Mouse (Mus musculus) liver, embryonic 14.5 days (tissue): ENCODE measurements at regions not wholly inside any gene's neighbourhood (a gene's known extent, or its start where the extent isn't known, plus 50 kb on each side); places are given as distances from the start of the nearest gene placed in this dataset.

Source experiments
- ATAC-seq: fragments of 200-750 bp; cut with Nextera tagmentation; 2 replicates; pipeline ENCODE4 v1.8.0; 2017; ENCODE audit warnings: moderate number of reproducible peaks, mild to moderate bottlenecking, moderate library complexity; ENCODE audit not compliant: insufficient read depth
- DNase-seq, 3 experiments: peaks; one replicate each; pipeline ENCODE4 v3.0.0-alpha.2; 2012 to 2013; ENCODE audit warnings: low read depth in 3 of 3, low spot score in 3 of 3
- H3K27ac ChIP-seq: fragments of 300-500 bp; sonication (generic); 2 replicates; pipeline ENCODE4 v1.5.1; 2014; ENCODE audit warnings: moderate library complexity, mild to moderate bottlenecking, control low read depth, inconsistent platforms
- H3K27me3 ChIP-seq: fragments of 300-500 bp; sonication (generic); 2 replicates; pipeline ENCODE4 v1.6.1; 2014; ENCODE audit warnings: mild to moderate bottlenecking, low read length, moderate library complexity; ENCODE audit not compliant: control insufficient read depth, insufficient read depth
- H3K36me3 ChIP-seq: fragments of 300-500 bp; sonication (generic); replicated peaks from 2 replicates; pipeline ENCODE4 v1.6.1; 2014; ENCODE audit warnings: low read depth; ENCODE audit not compliant: control insufficient read depth, insufficient read depth
- H3K4me1 ChIP-seq, 2 experiments: fragments of 200-500 bp in 1 of 2; fragments of 300-500 bp in 1 of 2; sonication (generic) in 1 of 2; replicated peaks; 2 replicates each; pipeline ENCODE4 v1.6.1; 2012 to 2014; ENCODE audit warnings: antibody characterized with exemption in 1 of 2, inconsistent platforms in 1 of 2, low read length in 1 of 2; ENCODE audit not compliant: control insufficient read depth in 2 of 2, insufficient read depth in 2 of 2
- H3K4me2 ChIP-seq: fragments of 300-500 bp; sonication (generic); 2 replicates; pipeline ENCODE4 v1.6.1; 2014; ENCODE audit warnings: low read depth, mild to moderate bottlenecking, control low read depth, moderate library complexity
- H3K4me3 ChIP-seq, 2 experiments: fragments of 200-500 bp in 1 of 2; fragments of 300-500 bp in 1 of 2; sonication (generic) in 1 of 2; 2 replicates each; pipeline ENCODE4 v1.5.1; 2012 to 2014; ENCODE audit warnings: low read depth in 2 of 2, low read length in 2 of 2, mild to moderate bottlenecking in 2 of 2, control low read depth in 1 of 2, inconsistent platforms in 1 of 2, moderate library complexity in 1 of 2; ENCODE audit not compliant: insufficient read depth in 1 of 2
- H3K9ac ChIP-seq: fragments of 300-500 bp; sonication (generic); replicated peaks from 2 replicates; pipeline ENCODE4 v1.6.1; 2014; ENCODE audit warnings: mild to moderate bottlenecking, control low read depth, moderate library complexity
- H3K9me3 ChIP-seq: fragments of 300-500 bp; sonication (generic); 2 replicates; pipeline ENCODE4 v1.6.1; 2016; ENCODE audit warnings: low read length, mixed read lengths; ENCODE audit not compliant: control insufficient read depth
- CTCF ChIP-seq: IDR thresholded peaks from 2 replicates; pipeline ENCODE4 v1.5.1; 2016; ENCODE audit warnings: antibody characterized with exemption, low read depth, control low read depth
- EP300 ChIP-seq: IDR thresholded peaks from 2 replicates; pipeline ENCODE4 v1.6.1; 2016; ENCODE audit warnings: antibody characterized with exemption, low read depth
- WGBS: fragments of 180-500 bp; shearing (Covaris S2); extraction: QIAGEN DNeasy Blood & Tissue Kit; methylation state at CpG from one replicate; pipeline ENCODE4 v1.1.7; 2014; ENCODE audit not compliant: insufficient replicate concordance; 5-methylcytosine and 5-hydroxymethylcytosine counted together

- DNase-seq, result no peak
- 48% methylated on average over 8 of the region's 8 CpGs for WGBS
- TF ChIP-seq CTCF (no peak), EP300 (no peak)
- Histone ChIP-seq H3K9ac (no peak overlapping the region), H3K27me3 (no peaks in the 10 kb centered on the region), H3K9me3 (no peaks in the 10 kb centered on the region), H3K36me3 (no peaks in the 10 kb centered on the region), H3K4me1 (no peaks in the 10 kb centered on the region), H3K4me3 (no peak overlapping the region), H3K4me2 (no peak overlapping the region), H3K27ac (no peak overlapping the region)
- ATAC-seq, result no peak
Measured at GRCm38 (mm10) chr11:89932231-89932865, 70.3 kb downstream of the Pctp start.

- Histone ChIP-seq H3K27me3 (no peaks in the 10 kb centered on the region), H3K36me3 (no peaks in the 10 kb centered on the region), H3K4me1 (no peaks in the 10 kb centered on the region), H3K4me3 (no peak overlapping the region), H3K27ac (no peak overlapping the region), H3K4me2 (no peak overlapping the region), H3K9ac (no peak overlapping the region), H3K9me3 (no peaks in the 10 kb centered on the region)
- TF ChIP-seq CTCF (no peak), EP300 (no peak)
- no peak for ATAC-seq
- WGBS, result 40% methylated on average over 12 of the region's 12 CpGs
- DNase-seq, result no peak
Measured at GRCm38 (mm10) chr11:89929115-89929988, 73.3 kb downstream of the Pctp start.

- no peaks in the 10 kb centered on the region for H3K27me3 ChIP-seq
- ATAC-seq (no peak), DNase-seq (no peak)
- no peak overlapping the region for H3K4me2 ChIP-seq
- no peaks in the 10 kb centered on the region for H3K36me3 ChIP-seq
- 64% methylated on average over 3 of the region's 3 CpGs for WGBS
- no peak for TF ChIP-seq EP300
- no peak overlapping the region for H3K9ac ChIP-seq
- H3K4me3 ChIP-seq, result no peak overlapping the region
- no peaks in the 10 kb centered on the region for H3K9me3 ChIP-seq
- no peak overlapping the region for H3K27ac ChIP-seq
- no peaks in the 10 kb centered on the region for H3K4me1 ChIP-seq
Measured at GRCm38 (mm10) chr11:89927483-89928156, 75.1 kb downstream of the Pctp start.

GRCm38 (mm10) chr11:89922551-89922950 lies 80.1 kb downstream of the Pctp start:
- ATAC-seq (no peak), DNase-seq (no peak)
- Histone ChIP-seq H3K9me3 (no peaks in the 10 kb centered on the region), H3K27me3 (no peaks in the 10 kb centered on the region), H3K27ac (no peak overlapping the region), H3K9ac (no peak overlapping the region), H3K4me3 (no peak overlapping the region), H3K4me1 (no peaks in the 10 kb centered on the region), H3K4me2 (no peak overlapping the region), H3K36me3 (no peaks in the 10 kb centered on the region)
- WGBS, result 58% methylated on average over 6 of the region's 6 CpGs
- TF ChIP-seq CTCF (no peak), EP300 (no peak)

- Histone ChIP-seq H3K27me3 (no peaks in the 10 kb centered on the region), H3K9me3 (no peaks in the 10 kb centered on the region), H3K4me2 (no peak overlapping the region), H3K36me3 (no peaks in the 10 kb centered on the region), H3K4me1 (no peaks in the 10 kb centered on the region), H3K9ac (no peak overlapping the region), H3K27ac (no peak overlapping the region), H3K4me3 (no peak overlapping the region)
- DNase-seq, result no peak
- 47% methylated on average over 6 of the region's 6 CpGs for WGBS
- TF ChIP-seq EP300, result no peak
- TF ChIP-seq CTCF, result peak; percentile 35
- ATAC-seq, result no peak
Measured at GRCm38 (mm10) chr11:89921146-89921545, 81.5 kb downstream of the Pctp start.
